Mouse (Mus musculus): Measurements from ENCODE around the gene Sgta. TPM values are rescaled to one million over a fixed set of nuclear protein-coding genes. Genes with fewer than 3 reads are reported as not detected.

Sgta gene
- polyA plus RNA-seq, 1 experiment from 2014 or later = 187 TPM

- H3K36me3 ChIP-seq (ENCODE audit: control insufficient read depth, insufficient read depth, low read length) = no peaks in the 10 kb centered on the region
Measured at GRCm38 (mm10) chr10:80998778-80999177, 61.2 kb downstream of the Sgta start.

GRCm38 (mm10) chr10:80998021-80998420, 62.0 kb downstream of the Sgta start:
- Histone ChIP-seq H3K27me3 (ENCODE audit: control insufficient read depth, insufficient read depth, low read depth, low read length) (peaks cover 19% of the 10 kb centered on the region), H3K4me3 (ENCODE audit: low read length) (no peak overlapping the region), H3K4me2 (ENCODE audit: low read depth, low read length) (no peak overlapping the region), H3K9ac (ENCODE audit: low read length) (no peak overlapping the region), H3K36me3 (ENCODE audit: control insufficient read depth, insufficient read depth, low read length) (no peaks in the 10 kb centered on the region), H3K4me1 (replicated peaks; ENCODE audit: control insufficient read depth, insufficient read depth, low read length) (peaks cover 2% of the 10 kb centered on the region), H3K27ac (ENCODE audit: low read length) (no peak overlapping the region), H3K9me3 (ENCODE audit: control insufficient read depth, low read length) (no peaks in the 10 kb centered on the region)
- no peak for ATAC-seq (ENCODE audit: low read depth)
- WGBS = 36% methylated on average over 14 of the region's 14 CpGs

More at GRCm38 (mm10) chr10:80998778-80999177, 61.2 kb downstream of the Sgta start:
- Histone ChIP-seq H3K4me2 (ENCODE audit: low read depth, low read length) (no peak overlapping the region), H3K27me3 (ENCODE audit: control insufficient read depth, insufficient read depth, low read depth, low read length) (peaks cover 19% of the 10 kb centered on the region), H3K4me3 (ENCODE audit: low read length) (no peak overlapping the region), H3K4me1 (replicated peaks; ENCODE audit: control insufficient read depth, insufficient read depth, low read length) (peaks cover 2% of the 10 kb centered on the region), H3K9me3 (ENCODE audit: control insufficient read depth, low read length) (no peaks in the 10 kb centered on the region), H3K9ac (ENCODE audit: low read length) (no peak overlapping the region), H3K27ac (ENCODE audit: low read length) (no peak overlapping the region)
- WGBS = 7% methylated on average over 12 of the region's 12 CpGs
- ATAC-seq (ENCODE audit: low read depth) = peak; percentile 43

- Histone ChIP-seq H3K4me1 (replicated peaks; ENCODE audit: control insufficient read depth, insufficient read depth, low read length) (peaks cover 2% of the 10 kb centered on the region), H3K4me2 (ENCODE audit: low read depth, low read length) (no peak overlapping the region), H3K9ac (ENCODE audit: low read length) (no peak overlapping the region), H3K36me3 (ENCODE audit: control insufficient read depth, insufficient read depth, low read length) (no peaks in the 10 kb centered on the region), H3K4me3 (ENCODE audit: low read length) (no peak overlapping the region), H3K27me3 (ENCODE audit: control insufficient read depth, insufficient read depth, low read depth, low read length) (peaks cover 19% of the 10 kb centered on the region), H3K27ac (ENCODE audit: low read length) (no peak overlapping the region), H3K9me3 (ENCODE audit: control insufficient read depth, low read length) (no peaks in the 10 kb centered on the region)
- WGBS = 79% methylated on average over 8 of the region's 8 CpGs
- no peak for ATAC-seq (ENCODE audit: low read depth)
Measured at GRCm38 (mm10) chr10:80997332-80997731, 62.6 kb downstream of the Sgta start.

GRCm38 (mm10) chr10:80996501-80996900, 63.5 kb downstream of the Sgta start:
- H3K27me3 ChIP-seq (ENCODE audit: control insufficient read depth, insufficient read depth, low read depth, low read length) = peaks cover 19% of the 10 kb centered on the region
- WGBS = 90% methylated on average over 8 of the region's 8 CpGs
- no peak overlapping the region for H3K4me2 ChIP-seq (ENCODE audit: low read depth, low read length)

GRCm38 (mm10) chr10:80995091-80995632, 64.8 kb downstream of the Sgta start:
- peak; percentile 37; the same call in 1 of the 2 replicates for ATAC-seq (ENCODE audit: low read depth)
- Histone ChIP-seq H3K27ac (ENCODE audit: low read length) (no peak overlapping the region), H3K36me3 (ENCODE audit: control insufficient read depth, insufficient read depth, low read length) (no peaks in the 10 kb centered on the region), H3K4me2 (ENCODE audit: low read depth, low read length) (peak overlapping the region; percentile 42), H3K9me3 (ENCODE audit: control insufficient read depth, low read length) (no peaks in the 10 kb centered on the region), H3K9ac (ENCODE audit: low read length) (no peak overlapping the region; the same call in 1 of the 2 replicates), H3K4me3 (ENCODE audit: low read length) (no peak overlapping the region), H3K27me3 (ENCODE audit: control insufficient read depth, insufficient read depth, low read depth, low read length) (peaks cover 19% of the 10 kb centered on the region), H3K4me1 (replicated peaks; ENCODE audit: control insufficient read depth, insufficient read depth, low read length) (peaks cover 2% of the 10 kb centered on the region)
- 11% methylated on average over 21 of the region's 21 CpGs for WGBS

More at GRCm38 (mm10) chr10:80996501-80996900, 63.5 kb downstream of the Sgta start:
- no peak for ATAC-seq (ENCODE audit: low read depth)
- Histone ChIP-seq H3K4me3 (ENCODE audit: low read length) (no peak overlapping the region), H3K36me3 (ENCODE audit: control insufficient read depth, insufficient read depth, low read length) (no peaks in the 10 kb centered on the region), H3K9ac (ENCODE audit: low read length) (no peak overlapping the region), H3K9me3 (ENCODE audit: control insufficient read depth, low read length) (no peaks in the 10 kb centered on the region), H3K4me1 (replicated peaks; ENCODE audit: control insufficient read depth, insufficient read depth, low read length) (peaks cover 2% of the 10 kb centered on the region), H3K27ac (ENCODE audit: low read length) (no peak overlapping the region)

GRCm38 (mm10) chr10:80994621-80995020, 65.4 kb downstream of the Sgta start:
- H3K9me3 ChIP-seq (ENCODE audit: control insufficient read depth, low read length) = no peaks in the 10 kb centered on the region
- 39% methylated on average over 4 of the region's 4 CpGs for WGBS
- no peak overlapping the region for H3K4me3 ChIP-seq (ENCODE audit: low read length)
- no peak overlapping the region; the same call in 1 of the 2 replicates for H3K9ac ChIP-seq (ENCODE audit: low read length)
- H3K4me1 ChIP-seq (replicated peaks; ENCODE audit: control insufficient read depth, insufficient read depth, low read length) = peaks cover under 1% of the 10 kb centered on the region
- no peak overlapping the region for H3K4me2 ChIP-seq (ENCODE audit: low read depth, low read length)
- ATAC-seq (ENCODE audit: low read depth) = no peak
- peaks cover 19% of the 10 kb centered on the region for H3K27me3 ChIP-seq (ENCODE audit: control insufficient read depth, insufficient read depth, low read depth, low read length)
- no peaks in the 10 kb centered on the region for H3K36me3 ChIP-seq (ENCODE audit: control insufficient read depth, insufficient read depth, low read length)
- no peak overlapping the region for H3K27ac ChIP-seq (ENCODE audit: low read length)

Small RNAs within 50 kb of the gene (microRNA-seq; reads per million reads assigned to microRNA genes)
- gene Mir5615-1 (not detected), gene Mir5615-2 (not detected)

Other genes starting within 250 kb of the Sgta start
- gene Jsrp1, start 246.7 kb downstream of the Sgta start, polyA plus RNA-seq (2015; fragmentation: Nextera tagmentation; extraction: Ambion mirVana) = 1.3 and 2.6 TPM in 2 replicates
- gene Oaz1, start 233.5 kb downstream of the Sgta start, polyA plus RNA-seq (2015; fragmentation: Nextera tagmentation; extraction: Ambion mirVana) = 1,799 and 1,972 TPM in 2 replicates
- 0.15 and 0.44 TPM in 2 replicates for gene Lingo3, start 216.1 kb downstream of the Sgta start, polyA plus RNA-seq (2015; fragmentation: Nextera tagmentation; extraction: Ambion mirVana)
- 193 and 234 TPM in 2 replicates for gene Lsm7, start 205.0 kb downstream of the Sgta start, polyA plus RNA-seq (2015; fragmentation: Nextera tagmentation; extraction: Ambion mirVana)
- 43.0 and 43.2 TPM in 2 replicates for gene Sppl2b, start 204.9 kb downstream of the Sgta start, polyA plus RNA-seq (2015; fragmentation: Nextera tagmentation; extraction: Ambion mirVana)
- gene Tmprss9, start 188.3 kb downstream of the Sgta start, polyA plus RNA-seq (2015; fragmentation: Nextera tagmentation; extraction: Ambion mirVana) = 0.08 TPM in 1 of 2 replicates, not detected in the other
- gene Timm13, start 159.2 kb downstream of the Sgta start, polyA plus RNA-seq (2015; fragmentation: Nextera tagmentation; extraction: Ambion mirVana) = 284 and 297 TPM in 2 replicates
- gene Lmnb2, start 141.9 kb downstream of the Sgta start, polyA plus RNA-seq (2015; fragmentation: Nextera tagmentation; extraction: Ambion mirVana) = 52.6 and 52.7 TPM in 2 replicates
- gene Gadd45b, start 130.1 kb downstream of the Sgta start, polyA plus RNA-seq (2015; fragmentation: Nextera tagmentation; extraction: Ambion mirVana) = 57.3 and 63.6 TPM in 2 replicates
- gene Gng7, start 45.2 kb downstream of the Sgta start, polyA plus RNA-seq (2015; fragmentation: Nextera tagmentation; extraction: Ambion mirVana) = 5.1 and 5.7 TPM in 2 replicates
- gene Diras1, start 34.5 kb downstream of the Sgta start, polyA plus RNA-seq (2015; fragmentation: Nextera tagmentation; extraction: Ambion mirVana) = 0.11 and 0.72 TPM in 2 replicates
- gene Slc39a3, start 22.8 kb downstream of the Sgta start, polyA plus RNA-seq (2015; fragmentation: Nextera tagmentation; extraction: Ambion mirVana) = 19.4 and 20.8 TPM in 2 replicates
- gene Thop1, start 9.9 kb upstream of the Sgta start, polyA plus RNA-seq (2015; fragmentation: Nextera tagmentation; extraction: Ambion mirVana) = 44.2 and 45.0 TPM in 2 replicates
- 0.34 and 1.0 TPM in 2 replicates for gene Creb3l3, start 38.7 kb upstream of the Sgta start, polyA plus RNA-seq (2015; fragmentation: Nextera tagmentation; extraction: Ambion mirVana)
- gene Map2k2, start 45.7 kb upstream of the Sgta start, polyA plus RNA-seq (2015; fragmentation: Nextera tagmentation; extraction: Ambion mirVana) = 144 and 151 TPM in 2 replicates
- gene Zbtb7a, start 75.0 kb upstream of the Sgta start, polyA plus RNA-seq (2015; fragmentation: Nextera tagmentation; extraction: Ambion mirVana) = 31.5 and 31.6 TPM in 2 replicates
- gene Pias4, start 107.7 kb upstream of the Sgta start, polyA plus RNA-seq (2015; fragmentation: Nextera tagmentation; extraction: Ambion mirVana) = 35.5 and 41.8 TPM in 2 replicates
- gene Eef2, start 116.5 kb upstream of the Sgta start, polyA plus RNA-seq (2015; fragmentation: Nextera tagmentation; extraction: Ambion mirVana) = 589 and 620 TPM in 2 replicates
- 37.5 and 40.5 TPM in 2 replicates for gene Dapk3, start 122.8 kb upstream of the Sgta start, polyA plus RNA-seq (2015; fragmentation: Nextera tagmentation; extraction: Ambion mirVana)
- gene 4930442H23Rik, start 123.7 kb upstream of the Sgta start, polyA plus RNA-seq (2015; fragmentation: Nextera tagmentation; extraction: Ambion mirVana) = not detected in 2 replicates
- 0.11 and 0.31 TPM in 2 replicates for gene Nmrk2, start 141.9 kb upstream of the Sgta start, polyA plus RNA-seq (2015; fragmentation: Nextera tagmentation; extraction: Ambion mirVana)
- 0.36 and 0.39 TPM in 2 replicates for gene Atcay, start 170.7 kb upstream of the Sgta start, polyA plus RNA-seq (2015; fragmentation: Nextera tagmentation; extraction: Ambion mirVana)
- gene Zfr2, start 173.0 kb upstream of the Sgta start, polyA plus RNA-seq (2015; fragmentation: Nextera tagmentation; extraction: Ambion mirVana) = 5.0 and 6.0 TPM in 2 replicates
- gene Matk, start 192.8 kb upstream of the Sgta start, polyA plus RNA-seq (2015; fragmentation: Nextera tagmentation; extraction: Ambion mirVana) = 2.9 and 3.5 TPM in 2 replicates
- gene Mrpl54, start 206.8 kb upstream of the Sgta start, polyA plus RNA-seq (2015; fragmentation: Nextera tagmentation; extraction: Ambion mirVana) = 202 and 210 TPM in 2 replicates
- 61.2 and 69.2 TPM in 2 replicates for gene Apba3, start 206.8 kb upstream of the Sgta start, polyA plus RNA-seq (2015; fragmentation: Nextera tagmentation; extraction: Ambion mirVana)
- gene Tjp3, start 231.4 kb upstream of the Sgta start, polyA plus RNA-seq (2015; fragmentation: Nextera tagmentation; extraction: Ambion mirVana) = 29.3 and 32.9 TPM in 2 replicates
- gene Pip5k1c, start 232.8 kb upstream of the Sgta start, polyA plus RNA-seq (2015; fragmentation: Nextera tagmentation; extraction: Ambion mirVana) = 41.0 and 43.1 TPM in 2 replicates